Mouse (Mus musculus): ENCODE measurements around the gene Atp2b2.

GRCm38 (mm10) chr6:113806241-113806640 lies 236.2 kb downstream of the Atp2b2 start:
- TF ChIP-seq CTCF (IDR thresholded peaks at IDR 0.05; ENCODE audit: low read depth, low read length) (no peak), POLR2A (IDR thresholded peaks at IDR 0.05; ENCODE audit: borderline replicate concordance, low read depth, low read length) (no peak)

Data from bone marrow macrophage, adult 2 months (primary cell).